Mouse (Mus musculus) intestine, postnatal 0 days (tissue): ENCODE measurements at regions not wholly inside any gene's neighbourhood (a gene's known extent, or its start where the extent isn't known, plus 50 kb on each side); places are given as distances from the start of the nearest gene placed in this dataset.

Source experiments
- ATAC-seq: fragments of 200-750 bp; cut with Nextera tagmentation; 2 replicates; pipeline ENCODE4 v1.8.0; 2017; ENCODE audit warnings: mild to moderate bottlenecking, moderate TSS enrichment, moderate library complexity
- H3K27ac ChIP-seq: fragments of 300-500 bp; sonication (generic); 2 replicates; pipeline ENCODE4 v1.5.1; 2014; ENCODE audit warnings: mild to moderate bottlenecking, low read depth, low read length, moderate library complexity
- H3K27me3 ChIP-seq: fragments of 300-500 bp; sonication (generic); replicated peaks from 2 replicates; pipeline ENCODE4 v1.6.1; 2014; ENCODE audit warnings: low read length, mixed read lengths; ENCODE audit not compliant: control insufficient read depth, insufficient read depth
- H3K36me3 ChIP-seq: fragments of 300-500 bp; sonication (generic); 2 replicates; pipeline ENCODE4 v1.6.1; 2014; ENCODE audit warnings: mild to moderate bottlenecking, moderate library complexity; ENCODE audit not compliant: control insufficient read depth, insufficient read depth
- H3K4me1 ChIP-seq: fragments of 300-500 bp; sonication (generic); replicated peaks from 2 replicates; pipeline ENCODE4 v1.6.1; 2014; ENCODE audit warnings: antibody characterized with exemption, low read length, mixed read lengths; ENCODE audit not compliant: control insufficient read depth, insufficient read depth
- H3K4me2 ChIP-seq: fragments of 300-500 bp; sonication (generic); replicated peaks from 2 replicates; pipeline ENCODE4 v1.6.1; 2014; ENCODE audit warnings: low read depth, mild to moderate bottlenecking, moderate library complexity
- H3K4me3 ChIP-seq: fragments of 300-500 bp; sonication (generic); 2 replicates; pipeline ENCODE4 v1.5.1; 2014; ENCODE audit warnings: low read depth, low read length
- H3K9ac ChIP-seq: fragments of 300-500 bp; sonication (generic); 2 replicates; pipeline ENCODE4 v1.6.1; 2014; ENCODE audit warnings: mild to moderate bottlenecking, low read depth, low read length
- H3K9me3 ChIP-seq: fragments of 300-500 bp; sonication (generic); 2 replicates; pipeline ENCODE4 v1.6.1; 2016; ENCODE audit warnings: mixed run types; ENCODE audit not compliant: control insufficient read depth
- CTCF ChIP-seq: sonication (generic); IDR thresholded peaks from 2 replicates; pipeline ENCODE4 v1.5.1; 2016; ENCODE audit warnings: low read depth, mild to moderate bottlenecking, control low read depth, antibody characterized with exemption, moderate library complexity
- WGBS: fragments of 180-500 bp; shearing (Covaris S2); extraction: QIAGEN DNeasy Blood & Tissue Kit; methylation state at CpG from one replicate; pipeline ENCODE4 v1.1.7; 2014; 5-methylcytosine and 5-hydroxymethylcytosine counted together

GRCm38 (mm10) chr2:81328648-81329047, 711.6 kb downstream of the Nup35 start:
- Histone ChIP-seq H3K27me3 (no peaks in the 10 kb centered on the region), H3K4me3 (no peak overlapping the region), H3K36me3 (no peaks in the 10 kb centered on the region), H3K27ac (no peak overlapping the region), H3K9ac (no peak overlapping the region), H3K4me1 (no peaks in the 10 kb centered on the region), H3K9me3 (no peaks in the 10 kb centered on the region), H3K4me2 (no peak overlapping the region)
- WGBS, result 83% methylated on average over 3 of the region's 3 CpGs
- TF ChIP-seq CTCF, result 0 out of 2 replicates have a peak, but pooled peaks have one; percentile 27
- ATAC-seq, result no peak

GRCm38 (mm10) chr2:81336982-81337381, 716.0 kb upstream of the Zfp804a start:
- Histone ChIP-seq H3K4me2 (no peak overlapping the region), H3K9me3 (no peaks in the 10 kb centered on the region), H3K36me3 (no peaks in the 10 kb centered on the region), H3K4me3 (no peak overlapping the region), H3K9ac (no peak overlapping the region), H3K27ac (no peak overlapping the region), H3K4me1 (no peaks in the 10 kb centered on the region), H3K27me3 (no peaks in the 10 kb centered on the region)
- no peak for TF ChIP-seq CTCF
- 73% methylated on average over 2 of the region's 2 CpGs for WGBS
- no peak for ATAC-seq

- no peak for ATAC-seq
- Histone ChIP-seq H3K4me1 (no peaks in the 10 kb centered on the region), H3K27ac (no peak overlapping the region), H3K4me2 (no peak overlapping the region), H3K9me3 (no peaks in the 10 kb centered on the region), H3K9ac (no peak overlapping the region), H3K27me3 (no peaks in the 10 kb centered on the region), H3K36me3 (no peaks in the 10 kb centered on the region), H3K4me3 (no peak overlapping the region)
- WGBS, result 82% methylated on average over 2 of the region's 2 CpGs
- no peak for TF ChIP-seq CTCF
These were observed 712.6 kb upstream of the Zfp804a start for GRCm38 (mm10) chr2:81340417-81340816.
